Mouse (Mus musculus) heart, postnatal 14 days (tissue): ENCODE data around the gene Trio. TPM values are rescaled to one million over a fixed set of nuclear protein-coding genes. Genes with fewer than 3 reads are reported as not detected.
"Not testable (repeated sequence)": the region's sequence is repeated elsewhere in the genome, so short reads cannot be mapped to it uniquely, and the experiment has no call there.

Experiments
- DNase-seq, 2 experiments: peaks; one replicate each; pipeline ENCODE4 v3.0.0; 2021 to 2022
- intact Hi-C: fragments of 180-260 bp; cut with DNase I; formaldehyde crosslinking; loops from one replicate; pipeline ENCODE4 v1.15.1; 2025
- total RNA-seq, 2 experiments: library from RNA; stranded (reverse); gene quantifications; 2 replicates each; pipeline ENCODE4 v1.2.3; 2021

Trio gene
- total RNA-seq, 2 experiments from 2014 or later = 59.0 to 60.3 TPM

DNA sequence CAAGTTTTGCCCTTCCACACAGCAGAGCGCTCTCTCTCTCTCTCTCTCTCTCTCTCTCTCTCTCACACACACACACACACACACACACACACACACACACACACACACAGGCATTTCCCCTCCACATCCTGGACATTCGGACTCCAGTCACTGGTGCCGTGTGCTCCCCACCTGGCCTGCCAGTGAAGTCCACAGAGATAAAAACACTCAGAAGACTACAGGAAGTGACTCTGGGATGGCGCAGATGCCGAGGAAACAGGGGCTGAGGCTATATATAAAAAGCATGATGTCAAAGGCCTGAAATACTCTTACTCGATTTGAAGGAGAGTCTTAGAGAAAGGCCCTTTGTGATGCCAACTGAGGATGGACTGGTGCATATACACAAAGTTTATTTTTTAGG lies 166.5 kb downstream of the Trio start:
- intact Hi-C loops = no loop called here

DNA sequence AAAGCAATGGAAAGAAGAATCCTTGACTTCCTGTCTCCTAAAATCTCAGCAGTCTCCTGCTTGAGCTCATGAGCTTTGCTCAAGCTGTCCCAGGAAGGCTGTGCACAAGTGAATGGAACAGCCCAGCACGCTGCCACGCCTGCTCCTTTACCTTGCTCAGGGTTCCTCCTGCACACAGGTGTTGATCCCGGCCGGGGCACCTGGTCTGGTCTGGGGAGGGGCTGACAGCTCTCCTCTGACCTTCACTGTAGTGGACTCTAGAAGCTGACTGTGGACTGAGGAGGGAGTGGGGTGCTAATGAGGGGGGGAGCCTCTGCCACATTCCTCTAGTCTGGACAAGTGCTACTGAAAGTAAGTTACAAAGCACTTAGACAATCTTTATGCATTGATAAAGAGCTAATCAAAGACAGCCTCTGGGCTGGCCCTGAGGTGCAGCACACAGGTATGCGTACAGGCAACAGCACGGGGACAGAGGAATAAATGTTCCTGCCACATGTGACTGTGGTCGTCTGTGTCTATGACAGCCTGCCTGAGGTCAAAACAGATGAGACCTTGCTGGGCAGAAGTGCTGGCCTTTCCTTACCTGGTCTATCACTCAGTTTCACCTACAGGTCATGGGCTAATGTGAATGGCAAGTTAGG lies 167.3 kb downstream of the Trio start:
- intact Hi-C loops = no loop called here
- no peak for DNase-seq

More for the DNA sequence above, 166.5 kb downstream of the Trio start:
- DNase-seq = no peak

DNA sequence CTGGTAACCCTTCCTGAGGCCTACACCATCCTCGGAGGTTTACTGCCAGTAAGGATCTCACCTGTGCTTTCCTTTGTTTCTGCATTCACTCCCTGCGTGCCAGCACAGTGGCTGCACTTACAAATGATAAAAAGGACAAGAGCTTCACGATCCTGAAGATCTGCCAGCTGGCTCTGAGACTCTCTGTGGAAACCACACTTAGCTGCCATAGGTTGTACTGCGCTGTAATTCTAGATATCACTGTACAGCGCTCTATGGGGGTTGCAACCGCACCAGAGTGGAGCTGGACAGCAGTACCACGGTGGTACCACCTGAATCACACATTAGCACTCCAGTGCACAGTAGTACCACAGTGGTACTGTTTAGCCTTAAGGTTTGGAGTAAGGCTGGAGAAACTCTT lies 168.4 kb downstream of the Trio start:
- intact Hi-C loops = loop anchor here (2.0 kb wide), 1 partner anchor 26 kb away; no protein-coding TSS in a partner anchor

DNA sequence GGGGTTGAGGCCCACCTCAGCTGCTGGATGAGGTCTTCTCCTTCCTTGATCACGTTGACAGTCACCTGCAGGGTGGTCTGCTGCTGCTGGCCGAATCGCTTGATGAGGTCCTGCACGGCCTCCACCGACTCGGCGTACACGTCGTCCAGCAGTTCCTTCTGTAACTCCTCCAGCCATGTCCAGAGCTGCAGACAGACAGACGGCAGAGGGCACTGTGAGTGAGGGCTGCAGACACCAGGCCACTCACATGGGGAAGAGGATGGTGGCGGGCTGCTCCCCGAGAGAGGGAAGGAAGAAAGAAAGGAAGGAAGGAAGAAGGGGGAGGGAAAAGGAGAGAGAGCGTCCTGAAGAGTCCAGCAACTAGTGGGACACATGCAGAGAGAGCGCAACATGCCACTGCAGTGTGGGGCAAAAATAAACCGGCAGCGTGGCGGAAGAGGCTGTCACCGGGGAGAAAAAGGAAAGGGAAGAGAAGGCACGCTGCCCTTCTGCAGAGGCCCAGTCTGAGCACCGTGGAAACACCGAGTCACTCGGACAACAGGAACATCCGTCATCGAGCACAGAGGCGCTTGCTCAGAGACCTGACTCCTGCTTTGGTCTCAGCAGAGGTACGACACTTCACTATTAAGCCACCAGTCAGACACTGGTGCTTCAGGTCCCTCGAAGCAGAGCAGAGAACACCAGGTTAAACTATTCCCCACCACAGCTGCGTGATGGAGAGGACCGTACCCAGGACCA lies 169.4 kb downstream of the Trio start:
- intact Hi-C loops = loop anchor here (2.0 kb wide), 1 partner anchor 27 kb away; no protein-coding TSS in a partner anchor
- DNase-seq = peak; percentile 26 to 29

More for the DNA sequence above, 168.4 kb downstream of the Trio start:
- DNase-seq = no peak

DNA sequence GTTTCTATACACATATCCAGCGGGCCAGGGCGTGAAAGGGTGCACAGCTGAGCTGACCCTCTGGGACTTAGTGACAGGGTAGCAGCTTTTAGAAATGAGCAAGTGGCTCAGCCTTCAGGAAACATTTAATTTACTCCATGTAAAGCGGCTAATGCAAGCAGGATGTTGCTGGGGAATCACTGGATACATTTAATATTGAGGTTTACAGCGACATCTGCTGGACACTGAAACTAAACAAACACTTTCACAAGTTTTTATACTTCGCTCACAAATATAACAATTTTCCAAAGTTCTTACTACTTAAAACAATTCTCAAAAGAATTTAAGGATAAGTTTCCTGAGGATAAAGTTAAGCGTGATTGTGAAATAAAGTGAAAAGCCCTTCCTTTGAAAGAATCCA lies 174.3 kb downstream of the Trio start:
- intact Hi-C loops = loop anchor here (2.0 to 5.0 kb wide), 3 partner anchors 99 to 331 kb away; no protein-coding TSS in a partner anchor
- DNase-seq = peak in 1 of 2 experiments; percentile 22

DNA sequence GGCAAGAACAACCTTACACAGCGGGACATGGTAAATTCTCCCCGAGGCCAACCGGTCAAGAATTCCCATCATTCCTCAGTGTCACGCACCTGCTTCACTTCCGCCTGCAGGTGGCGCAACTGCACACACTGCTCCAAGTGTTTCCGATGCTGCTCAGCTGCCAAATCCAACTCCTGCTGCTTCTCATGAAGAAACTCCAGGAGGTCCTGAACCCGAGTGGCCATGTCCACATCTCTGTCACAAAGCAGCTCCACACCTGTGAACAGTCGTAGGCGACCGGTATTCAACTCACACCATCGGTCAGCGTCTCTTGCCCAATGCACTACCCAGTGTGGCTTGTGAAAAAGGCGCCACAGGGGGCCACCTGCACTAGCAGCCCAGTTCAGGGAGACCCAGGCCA lies 174.7 kb downstream of the Trio start:
- peak; percentile 36 to 53 for DNase-seq

DNA sequence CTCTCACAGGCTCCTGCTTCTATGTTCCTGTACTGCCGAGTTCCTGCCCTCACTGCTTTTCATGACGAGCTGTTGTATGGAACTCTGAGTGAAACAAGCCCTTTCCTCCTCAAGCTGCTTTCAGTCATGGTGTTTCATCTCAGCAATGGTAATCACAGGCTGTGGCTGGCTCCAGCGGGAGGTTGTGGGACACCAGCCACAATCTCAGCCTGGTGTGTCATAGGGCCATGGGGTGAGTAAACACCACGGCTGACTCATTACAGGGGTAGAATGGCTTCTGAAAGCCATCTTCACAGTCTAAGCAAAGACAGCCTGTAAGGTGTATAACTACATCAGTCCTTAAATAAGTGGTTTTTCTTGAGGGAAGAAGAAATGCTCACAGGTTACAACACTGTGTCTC lies 175.7 kb downstream of the Trio start:
- peak; percentile 33 to 39 for DNase-seq
- intact Hi-C loops = loop anchor here (2.0 to 5.0 kb wide), 3 partner anchors 97 to 332 kb away; no protein-coding TSS in a partner anchor

More for the DNA sequence above, 174.7 kb downstream of the Trio start:
- intact Hi-C loops = loop anchor here (2.0 to 5.0 kb wide), 3 partner anchors 98 to 331 kb away; no protein-coding TSS in a partner anchor

DNA sequence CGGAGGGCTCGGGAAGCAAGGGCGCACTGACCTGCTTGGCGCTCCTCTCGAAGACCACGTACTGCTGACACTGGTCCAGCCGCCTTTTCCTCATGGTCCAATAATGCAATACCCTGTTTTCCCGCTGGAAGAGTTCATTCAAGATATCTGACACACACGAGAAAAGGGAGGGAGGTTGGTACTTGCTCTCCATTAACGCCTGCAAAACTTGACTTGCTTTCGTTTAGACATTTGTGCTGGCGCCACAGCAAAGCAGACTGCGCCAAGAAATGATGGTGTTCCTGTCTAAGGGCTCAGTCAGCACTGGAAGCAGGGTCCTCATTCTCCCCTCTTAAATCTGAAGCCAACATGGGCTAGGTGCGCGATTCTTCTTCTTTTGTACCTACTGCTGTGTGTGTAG lies 184.0 kb downstream of the Trio start:
- intact Hi-C loops = no loop called here

DNA sequence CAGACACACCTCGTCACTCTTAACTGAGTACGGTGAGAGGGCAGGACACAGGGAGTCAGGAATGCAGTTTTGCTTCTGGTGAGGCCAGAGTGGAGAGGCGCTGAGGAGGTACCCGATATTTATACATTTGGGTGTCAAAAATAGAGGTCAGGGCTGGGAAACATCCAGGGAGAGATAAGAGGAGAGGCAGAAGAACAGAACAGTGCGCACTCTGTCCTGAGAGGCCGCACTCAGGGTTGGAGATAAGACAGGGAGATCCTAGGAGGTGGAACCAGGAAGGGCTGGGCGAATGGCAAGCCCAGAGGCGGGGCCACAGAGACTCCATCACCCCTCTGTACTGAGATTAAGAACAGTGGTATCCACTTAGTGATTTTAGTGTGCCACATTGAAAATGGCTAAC lies 185.1 kb downstream of the Trio start:
- intact Hi-C loops = no loop called here
- peak; percentile 22 to 37 for DNase-seq

More for the DNA sequence above, 184.0 kb downstream of the Trio start:
- DNase-seq = no peak

DNA sequence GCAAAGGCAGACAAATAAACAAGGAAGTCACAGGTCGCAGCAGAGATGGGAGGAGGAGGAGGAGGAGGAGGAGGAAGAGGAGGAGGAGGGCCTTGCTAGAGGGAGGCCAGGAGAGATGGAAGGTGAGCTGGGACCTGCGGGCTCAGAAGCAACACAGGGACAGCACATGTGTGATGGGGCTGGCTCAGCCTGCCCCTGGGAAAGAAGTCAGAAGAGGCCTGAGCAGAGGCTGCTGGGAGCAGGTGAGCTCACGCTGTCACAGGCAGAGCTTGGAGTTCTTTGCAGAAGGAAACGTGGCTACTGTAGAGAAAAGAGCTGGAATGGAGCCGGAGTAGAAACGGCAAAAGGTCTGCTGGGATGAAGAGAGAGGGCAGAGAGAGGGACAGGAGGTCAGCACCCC lies 185.5 kb downstream of the Trio start:
- DNase-seq = no peak
- intact Hi-C loops = no loop called here

DNA sequence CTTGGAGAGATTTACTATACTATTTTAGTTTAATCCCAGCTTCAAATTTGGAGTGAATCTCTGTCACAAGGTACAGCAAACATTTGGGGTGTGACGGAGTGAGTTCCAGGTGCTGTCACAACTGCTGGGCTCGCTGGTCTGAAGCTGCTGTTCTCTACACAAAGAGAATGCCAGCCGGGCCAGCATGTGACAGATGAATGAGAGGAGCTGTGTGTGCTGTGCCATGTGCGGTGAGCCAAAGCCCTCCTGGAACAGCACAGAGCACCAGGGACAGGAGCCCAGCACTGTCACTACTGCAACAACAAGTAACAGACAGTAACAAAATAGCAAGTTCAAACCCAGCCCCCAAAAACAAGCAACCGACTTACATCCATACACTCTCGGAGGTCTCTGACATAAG lies 194.0 kb downstream of the Trio start:
- no peak for DNase-seq

DNA sequence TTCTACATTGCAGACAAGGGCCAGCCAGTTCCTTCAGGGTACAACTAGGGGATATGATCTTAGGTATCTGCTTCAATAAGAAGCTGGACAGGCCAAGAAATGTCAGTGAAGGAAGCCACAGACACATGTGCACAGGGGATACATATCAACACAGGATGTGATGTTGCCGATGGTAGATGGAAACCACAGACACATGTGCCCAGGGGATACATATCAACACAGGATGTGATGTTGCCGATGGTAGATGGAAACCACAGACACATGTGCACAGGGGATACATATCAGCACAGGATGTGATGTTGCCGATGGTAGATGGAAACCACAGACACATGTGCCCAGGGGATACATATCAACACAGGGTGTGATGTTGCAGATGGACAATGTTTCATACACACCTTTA lies 197.8 kb downstream of the Trio start:
- intact Hi-C loops, DNase-seq: not testable (repeated sequence)

More for the DNA sequence above, 194.0 kb downstream of the Trio start:
- intact Hi-C loops = no loop called here

DNA sequence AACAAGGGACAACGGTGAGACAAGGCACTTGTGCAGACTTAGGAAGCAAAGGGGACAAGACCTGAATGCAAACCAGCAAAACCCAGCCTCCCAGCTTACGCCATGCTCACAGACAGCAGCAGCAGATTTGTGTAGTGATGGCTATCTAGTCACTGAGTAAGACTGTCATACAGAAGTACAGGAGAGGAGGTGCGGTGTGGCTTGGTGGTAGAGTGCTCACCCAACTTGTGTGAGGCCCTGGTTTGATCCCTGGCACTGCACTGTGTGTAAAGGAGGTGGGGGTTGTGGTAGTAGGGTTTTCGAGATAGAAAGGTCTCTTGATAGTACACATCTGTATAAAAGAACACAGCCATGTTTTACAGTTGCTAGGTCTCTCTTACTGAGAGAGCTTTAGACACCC lies 198.8 kb downstream of the Trio start:
- no peak for DNase-seq
- intact Hi-C loops = no loop called here

DNA sequence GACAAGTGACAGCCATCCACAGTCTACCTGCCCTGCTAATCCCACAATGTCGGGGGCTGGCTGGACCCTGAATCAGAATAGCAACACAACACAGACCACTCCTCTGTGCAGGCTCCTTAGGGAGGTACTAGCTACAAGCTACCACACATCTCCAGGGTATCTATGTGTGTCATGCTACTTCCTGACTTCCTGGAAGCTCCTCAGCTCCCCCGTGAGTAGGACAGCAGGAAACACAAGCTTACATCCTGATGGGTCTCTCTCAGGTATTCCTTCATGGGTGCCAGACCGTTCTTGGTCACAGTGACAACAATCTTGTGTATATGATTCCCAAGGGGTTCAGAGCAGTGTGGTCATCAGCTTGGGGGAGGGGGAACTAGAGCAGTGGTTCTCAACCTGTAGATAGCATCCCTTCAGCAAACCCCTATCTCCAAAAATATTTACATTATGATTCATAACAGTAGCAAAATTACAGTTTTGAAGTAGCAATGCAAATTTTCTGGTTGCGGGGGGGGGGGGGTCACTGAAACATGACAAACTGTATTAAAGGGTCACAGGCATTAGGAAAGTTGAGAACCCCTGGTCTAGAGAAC lies 199.5 kb downstream of the Trio start:
- intact Hi-C loops = no loop called here
- no peak for DNase-seq

DNA sequence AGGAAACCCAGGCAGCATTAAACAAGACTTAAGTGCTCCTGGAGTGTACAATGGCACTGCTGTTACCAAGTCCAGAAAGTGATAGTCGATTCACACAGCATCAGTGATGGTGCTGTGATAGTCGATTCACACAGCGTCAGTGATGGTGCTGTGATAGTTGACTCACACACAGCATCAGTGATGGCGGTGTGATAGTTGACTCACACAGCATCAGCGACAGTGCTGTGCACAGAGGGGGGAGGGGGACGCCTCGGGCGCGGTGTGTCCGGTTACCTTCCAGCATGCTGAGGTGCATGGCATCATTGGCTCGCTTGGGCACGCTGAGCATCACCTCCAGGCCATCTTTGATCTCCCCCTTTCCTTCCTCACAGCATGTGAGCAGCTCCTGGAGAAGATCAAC lies 200.3 kb downstream of the Trio start:
- intact Hi-C loops = no loop called here
- no peak for DNase-seq

DNA sequence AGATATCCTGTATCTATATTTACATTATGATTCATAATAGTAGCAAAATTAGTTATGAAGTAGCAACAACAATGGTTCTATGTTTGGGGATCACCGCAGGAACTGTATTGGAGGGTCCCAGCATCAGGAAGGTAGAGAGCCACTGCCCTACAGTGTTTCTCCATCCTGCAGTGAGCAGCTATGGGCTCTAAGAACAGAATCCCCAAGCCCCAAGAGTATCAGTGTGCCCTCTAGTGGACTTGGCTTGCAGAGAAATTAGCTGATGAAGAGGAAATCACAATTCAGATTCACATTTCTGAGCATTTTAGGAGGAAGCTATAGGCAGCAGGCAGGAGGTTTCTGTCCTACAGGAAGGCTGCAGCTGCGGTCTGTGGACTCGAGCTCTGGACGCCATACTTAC lies 202.1 kb downstream of the Trio start:
- DNase-seq = peak in 1 of 2 experiments; percentile 54
- intact Hi-C loops = loop anchor here (1.0 kb wide), 2 partner anchors 71 to 163 kb away; no protein-coding TSS in a partner anchor

DNA sequence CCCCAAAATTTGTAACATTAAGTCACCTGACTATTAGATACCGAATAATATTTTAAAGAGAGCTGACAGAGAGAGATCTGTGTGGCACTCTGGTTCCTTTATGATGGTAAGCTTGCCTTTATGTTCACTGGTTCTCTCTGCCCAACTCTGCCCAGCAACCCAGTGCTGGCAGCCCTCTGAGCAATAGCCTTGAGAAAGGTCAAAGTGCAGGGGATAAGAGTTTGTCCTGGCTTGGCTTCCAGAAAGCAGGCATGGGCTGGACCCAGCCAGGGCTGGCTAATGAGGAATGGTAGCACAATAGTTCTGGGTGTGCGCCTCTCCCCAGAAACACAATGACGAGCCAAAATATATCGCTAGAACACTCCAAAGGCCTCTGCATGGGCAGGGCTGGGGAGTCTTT lies 203.2 kb downstream of the Trio start:
- intact Hi-C loops = no loop called here
- DNase-seq = no peak

DNA sequence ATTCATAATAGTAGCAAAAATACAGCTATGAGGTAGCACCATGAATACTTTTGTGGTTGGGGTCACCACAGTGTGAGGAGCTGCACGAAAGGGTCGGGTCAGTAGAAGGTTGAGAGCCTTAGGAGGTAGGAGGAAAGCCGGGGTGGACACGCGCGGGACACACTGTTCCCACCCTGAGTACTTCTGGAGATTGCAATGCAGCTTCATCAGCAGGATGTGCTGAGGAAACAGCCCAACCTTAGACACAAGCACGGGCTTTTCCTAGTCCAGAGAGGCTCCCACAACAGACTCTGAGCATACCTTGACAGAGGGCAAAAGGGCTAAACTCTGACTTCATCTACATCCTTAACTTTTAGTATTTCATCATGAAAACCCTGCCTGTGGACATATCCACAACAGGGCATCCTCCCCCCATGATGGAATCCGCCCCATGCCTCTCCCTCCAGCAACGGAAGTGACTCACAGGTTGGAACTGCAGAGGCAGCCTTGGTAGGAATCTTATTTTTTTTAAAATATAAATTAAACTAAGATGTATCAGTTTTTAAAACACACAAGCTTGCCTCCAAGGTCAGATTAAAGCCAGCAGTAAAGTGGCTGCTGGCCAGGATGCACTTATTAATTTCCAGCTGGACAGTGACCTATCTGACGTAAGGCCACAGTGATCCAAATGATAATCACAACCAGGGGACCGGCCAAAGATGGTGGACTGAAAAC lies 203.8 kb downstream of the Trio start:
- intact Hi-C loops = no loop called here

DNA sequence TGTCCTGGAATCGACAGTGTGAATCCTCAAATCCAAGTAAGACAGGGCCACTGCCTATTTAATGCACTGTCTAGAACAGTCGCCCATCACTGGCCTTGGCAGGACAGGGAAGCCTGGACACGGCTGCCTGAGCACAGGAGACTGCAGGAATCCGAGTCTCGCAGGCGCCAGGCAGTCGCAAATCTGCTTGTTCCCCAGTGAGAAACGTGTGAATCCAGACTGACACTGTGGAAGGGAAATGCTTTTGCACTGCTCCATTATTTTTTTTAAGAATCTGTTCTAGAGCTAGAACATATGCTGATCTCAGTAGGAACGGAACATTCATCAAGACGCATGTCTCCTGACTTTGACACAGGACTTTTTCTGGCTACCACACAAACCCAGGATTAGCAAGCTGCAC lies 208.6 kb downstream of the Trio start:
- DNase-seq = no peak
- intact Hi-C loops = no loop called here

More for the DNA sequence above, 203.8 kb downstream of the Trio start:
- peak in 1 of 2 experiments; percentile 24 for DNase-seq

DNA sequence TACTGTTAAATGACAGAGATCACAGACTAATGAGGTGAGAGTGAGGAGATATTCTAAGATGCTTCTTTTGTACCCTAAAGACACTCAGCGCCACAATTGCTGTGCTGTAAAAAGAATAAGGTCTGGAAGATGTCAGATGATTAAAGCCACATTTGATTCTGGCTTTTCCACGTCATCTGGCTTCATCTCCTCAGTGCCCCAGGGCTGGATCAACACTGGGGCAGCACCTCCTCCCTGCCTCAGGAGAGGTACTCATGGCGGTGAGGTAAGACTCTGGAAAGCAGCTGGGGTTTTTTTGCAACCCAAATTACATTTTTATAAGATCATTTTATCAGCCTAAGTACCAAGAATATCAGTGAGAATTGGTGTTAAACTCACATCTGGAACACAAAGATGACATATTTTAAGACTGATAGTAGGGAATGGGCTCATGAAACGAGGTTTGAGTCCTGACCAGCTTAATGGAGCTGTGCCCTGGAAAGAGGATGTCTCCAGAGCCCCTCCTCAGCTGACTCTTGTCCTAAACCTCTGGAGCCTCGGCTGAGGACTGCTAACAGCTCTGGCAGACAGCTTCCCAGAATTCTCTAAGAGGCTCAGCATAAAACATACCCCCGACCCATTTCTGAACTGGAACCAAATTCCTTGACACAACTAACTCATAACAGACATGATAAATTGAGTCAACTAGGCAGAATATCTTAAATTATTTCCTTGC lies 210.8 kb downstream of the Trio start:
- no peak for DNase-seq
- intact Hi-C loops = no loop called here
